Mouse (Mus musculus): Measurements from ENCODE around the gene Lyzl4. TPM values are rescaled to one million over a fixed set of nuclear protein-coding genes. Genes with fewer than 3 reads are reported as not detected.

The Lyzl4 gene
- polyA plus RNA-seq, 1 experiment = not detected

GRCm38 (mm10) chr9:121547431-121547830 lies 94.5 kb downstream of the Lyzl4 start:
- H3K27me3 ChIP-seq (ENCODE audit: control insufficient read depth, insufficient read depth, low read length, poor library complexity, severe bottlenecking) = no peaks in the 10 kb centered on the region
- no peaks in the 10 kb centered on the region for H3K36me3 ChIP-seq (ENCODE audit: control insufficient read depth, insufficient read depth, low read length, poor library complexity, severe bottlenecking)
- H3K4me3 ChIP-seq (ENCODE audit: low read depth, low read length) = no peak overlapping the region
- H3K4me1 ChIP-seq (ENCODE audit: control insufficient read depth, insufficient read depth, low read length) = no peaks in the 10 kb centered on the region
- 0 out of 2 replicates have a peak, but pooled peaks cover 2% of the 10 kb centered on the region for H3K9me3 ChIP-seq (replicated peaks; ENCODE audit: control insufficient read depth, insufficient read depth, low read length, poor library complexity, severe bottlenecking)
- TF ChIP-seq EP300 (IDR thresholded peaks at IDR 0.05; ENCODE audit: insufficient read depth, low read depth, low read length) (no peak), POLR2A (IDR thresholded peaks at IDR 0.05; ENCODE audit: insufficient read depth, low read length) (no peak), CTCF (IDR thresholded peaks at IDR 0.05; ENCODE audit: low read depth, low read length) (no peak)
- no peak overlapping the region for H3K9ac ChIP-seq (ENCODE audit: low read depth, poor library complexity, severe bottlenecking)
- H3K27ac ChIP-seq (ENCODE audit: insufficient read depth, low read length) = no peak overlapping the region

DNA sequence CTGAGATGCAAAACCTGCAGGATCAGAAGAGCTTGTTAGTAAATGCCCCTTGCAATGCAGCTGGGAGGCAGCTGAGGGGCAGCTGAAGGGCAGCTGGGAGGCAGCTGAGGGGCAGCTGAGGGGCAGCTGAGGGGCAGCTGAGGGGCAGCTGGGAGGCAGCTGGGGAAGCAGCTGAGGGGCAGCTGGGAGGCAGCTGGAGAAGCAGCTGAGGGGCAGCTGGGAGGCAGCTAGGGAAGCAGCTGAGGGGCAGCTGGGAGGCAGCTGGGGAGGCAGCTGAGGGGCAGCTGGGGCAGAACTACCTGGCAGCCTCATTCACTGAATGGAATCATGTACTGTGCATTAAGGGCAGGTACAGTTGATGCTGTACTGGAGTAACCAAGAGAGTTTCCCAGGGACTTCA lies 100.4 kb downstream of the Lyzl4 start:
- Histone ChIP-seq H3K4me1 (ENCODE audit: control insufficient read depth, insufficient read depth, low read length) (no peaks in the 10 kb centered on the region), H3K9me3 (replicated peaks; ENCODE audit: control insufficient read depth, insufficient read depth, low read length, poor library complexity, severe bottlenecking) (0 out of 2 replicates have a peak, but pooled peaks cover 2% of the 10 kb centered on the region), H3K36me3 (ENCODE audit: control insufficient read depth, insufficient read depth, low read length, poor library complexity, severe bottlenecking) (no peaks in the 10 kb centered on the region), H3K9ac (ENCODE audit: low read depth, poor library complexity, severe bottlenecking) (no peak overlapping the region), H3K27me3 (ENCODE audit: control insufficient read depth, insufficient read depth, low read length, poor library complexity, severe bottlenecking) (no peaks in the 10 kb centered on the region), H3K4me3 (ENCODE audit: low read depth, low read length) (no peak overlapping the region), H3K27ac (ENCODE audit: insufficient read depth, low read length) (no peak overlapping the region)
- TF ChIP-seq CTCF (IDR thresholded peaks at IDR 0.05; ENCODE audit: low read depth, low read length) = no peak
- no peak for TF ChIP-seq EP300 (IDR thresholded peaks at IDR 0.05; ENCODE audit: insufficient read depth, low read depth, low read length)
- no peak for TF ChIP-seq POLR2A (IDR thresholded peaks at IDR 0.05; ENCODE audit: insufficient read depth, low read length)

DNA sequence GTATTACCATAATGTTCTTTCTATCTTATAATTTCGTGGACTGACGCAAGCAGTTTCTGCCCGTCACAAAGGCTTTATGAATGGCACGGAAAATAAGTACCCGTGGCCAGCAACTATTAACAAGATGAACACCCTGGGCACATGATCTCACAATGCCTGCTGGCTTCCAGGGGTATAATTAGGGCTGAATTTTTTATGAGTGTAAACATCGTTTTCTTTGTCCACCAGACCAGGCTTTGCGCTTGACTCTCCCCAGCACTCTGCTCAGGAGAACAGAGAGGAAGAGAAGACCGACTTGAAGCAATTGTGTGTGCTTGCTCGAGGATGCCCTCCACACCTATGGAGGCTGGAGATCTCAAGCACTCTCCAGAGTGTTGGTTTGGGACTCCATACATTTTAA lies 109.3 kb downstream of the Lyzl4 start:
- Histone ChIP-seq H3K4me1 (ENCODE audit: control insufficient read depth, insufficient read depth, low read length) (no peaks in the 10 kb centered on the region), H3K27ac (ENCODE audit: insufficient read depth, low read length) (no peak overlapping the region), H3K27me3 (ENCODE audit: control insufficient read depth, insufficient read depth, low read length, poor library complexity, severe bottlenecking) (no peaks in the 10 kb centered on the region), H3K9me3 (replicated peaks; ENCODE audit: control insufficient read depth, insufficient read depth, low read length, poor library complexity, severe bottlenecking) (no peaks in the 10 kb centered on the region), H3K36me3 (ENCODE audit: control insufficient read depth, insufficient read depth, low read length, poor library complexity, severe bottlenecking) (no peaks in the 10 kb centered on the region), H3K9ac (ENCODE audit: low read depth, poor library complexity, severe bottlenecking) (no peak overlapping the region), H3K4me3 (ENCODE audit: low read depth, low read length) (no peak overlapping the region)
- no peak for TF ChIP-seq CTCF (IDR thresholded peaks at IDR 0.05; ENCODE audit: low read depth, low read length)
- TF ChIP-seq EP300 (IDR thresholded peaks at IDR 0.05; ENCODE audit: insufficient read depth, low read depth, low read length) = no peak
- TF ChIP-seq POLR2A (IDR thresholded peaks at IDR 0.05; ENCODE audit: insufficient read depth, low read length) = no peak

- H3K9me3 ChIP-seq (replicated peaks; ENCODE audit: control insufficient read depth, insufficient read depth, low read length, poor library complexity, severe bottlenecking) = no peaks in the 10 kb centered on the region; the same call in 1 of the 2 replicates
- H3K27ac ChIP-seq (ENCODE audit: insufficient read depth, low read length) = no peak overlapping the region
- H3K9ac ChIP-seq (ENCODE audit: low read depth, poor library complexity, severe bottlenecking) = no peak overlapping the region
- H3K36me3 ChIP-seq (ENCODE audit: control insufficient read depth, insufficient read depth, low read length, poor library complexity, severe bottlenecking) = no peaks in the 10 kb centered on the region
- TF ChIP-seq CTCF (IDR thresholded peaks at IDR 0.05; ENCODE audit: low read depth, low read length) (no peak), POLR2A (IDR thresholded peaks at IDR 0.05; ENCODE audit: insufficient read depth, low read length) (no peak), EP300 (IDR thresholded peaks at IDR 0.05; ENCODE audit: insufficient read depth, low read depth, low read length) (no peak)
- H3K4me1 ChIP-seq (ENCODE audit: control insufficient read depth, insufficient read depth, low read length) = no peaks in the 10 kb centered on the region
- H3K4me3 ChIP-seq (ENCODE audit: low read depth, low read length) = no peak overlapping the region
- no peaks in the 10 kb centered on the region for H3K27me3 ChIP-seq (ENCODE audit: control insufficient read depth, insufficient read depth, low read length, poor library complexity, severe bottlenecking)
These were observed 113.1 kb downstream of the Lyzl4 start for GRCm38 (mm10) chr9:121528605-121529357.

Other genes with a start within 250 kb of the Lyzl4 start
- 1.3 TPM in 1 of 2 replicates, not detected in the other for gene Cck, start 146.4 kb downstream of the Lyzl4 start, polyA plus RNA-seq (2011; ENCODE audit: insufficient read depth, insufficient read length, low read depth, missing spikeins)
- 0.23 and 0.28 TPM in 2 replicates for gene Vipr1, start 620 bp upstream of the Lyzl4 start, polyA plus RNA-seq (2011; ENCODE audit: insufficient read depth, insufficient read length, low read depth, missing spikeins)
- gene Sec22c, start 63.4 kb upstream of the Lyzl4 start, polyA plus RNA-seq (2011; ENCODE audit: insufficient read depth, insufficient read length, low read depth, missing spikeins) = 10.3 and 12.1 TPM in 2 replicates
- 51.6 and 51.9 TPM in 2 replicates for gene Ss18l2, start 68.2 kb upstream of the Lyzl4 start, polyA plus RNA-seq (2011; ENCODE audit: insufficient read depth, insufficient read length, low read depth, missing spikeins)
- 109 and 117 TPM in 2 replicates for gene Nktr, start 77.1 kb upstream of the Lyzl4 start, polyA plus RNA-seq (2011; ENCODE audit: insufficient read depth, insufficient read length, low read depth, missing spikeins)
- gene Zfp651, start 117.2 kb upstream of the Lyzl4 start, polyA plus RNA-seq (2011; ENCODE audit: insufficient read depth, insufficient read length, low read depth, missing spikeins) = 5.9 and 6.5 TPM in 2 replicates
- gene Klhl40, start 135.5 kb upstream of the Lyzl4 start, polyA plus RNA-seq (2011; ENCODE audit: insufficient read depth, insufficient read length, low read depth, missing spikeins) = 0.27 TPM in 1 of 2 replicates, not detected in the other
- not detected in 2 replicates for gene Hhatl, start 150.4 kb upstream of the Lyzl4 start, polyA plus RNA-seq (2011; ENCODE audit: insufficient read depth, insufficient read length, low read depth, missing spikeins)
- gene Ccdc13, start 197.4 kb upstream of the Lyzl4 start, polyA plus RNA-seq (2011; ENCODE audit: insufficient read depth, insufficient read length, low read depth, missing spikeins) = 0.68 and 0.85 TPM in 2 replicates
- gene Higd1a, start 216.3 kb upstream of the Lyzl4 start, polyA plus RNA-seq (2011; ENCODE audit: insufficient read depth, insufficient read length, low read depth, missing spikeins) = 76.5 and 78.5 TPM in 2 replicates

Data from ES-Bruce4 (cell line).